Mouse (Mus musculus): Measurements from ENCODE around the gene Slc25a13. TPM values are rescaled to one million over a fixed set of nuclear protein-coding genes. Genes with fewer than 3 reads are reported as not detected.

Gene Slc25a13
- polyA plus RNA-seq, 1 experiment = 0.75 TPM

DNA sequence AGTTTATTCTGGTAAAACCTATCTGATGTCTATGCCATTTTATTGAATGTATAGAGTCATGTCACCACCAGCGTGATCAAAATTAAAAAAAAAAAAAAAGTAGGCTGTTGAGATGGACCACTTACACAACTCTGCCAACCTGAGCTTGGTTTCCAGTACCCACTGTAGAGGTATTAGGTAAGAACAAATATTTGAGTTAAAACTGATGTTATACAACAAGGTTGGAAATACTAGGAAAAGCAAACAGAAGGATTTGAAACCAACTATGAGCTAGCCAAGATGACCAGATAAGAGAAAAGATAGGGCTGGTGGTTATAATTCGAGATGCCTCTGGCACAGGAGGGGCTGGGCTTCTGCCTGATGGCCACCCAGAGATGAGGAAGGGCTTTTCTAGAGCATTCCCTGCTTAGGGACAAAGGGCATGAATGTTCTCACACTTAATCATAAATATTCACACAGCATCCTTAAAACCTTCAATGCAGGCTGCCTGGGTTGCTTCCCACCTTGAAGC is 19.9 kb upstream of the Slc25a13 start:
- TF ChIP-seq POLR2A (IDR thresholded peaks at IDR 0.05; ENCODE audit: low read depth, low read length) (no peak), CTCF (IDR thresholded peaks at IDR 0.05; ENCODE audit: extremely low read depth, insufficient read depth, insufficient read length, insufficient replicate concordance) (no peak)
- Histone ChIP-seq H3K36me3 (ENCODE audit: control insufficient read depth, insufficient read depth, low read length) (no peaks in the 10 kb centered on the region), H3K27me3 (ENCODE audit: control insufficient read depth, insufficient read depth, low read length) (no peaks in the 10 kb centered on the region), H3K4me3 (ENCODE audit: extremely low read depth, insufficient read depth, insufficient read length) (no peak overlapping the region), H3K27ac (ENCODE audit: insufficient read depth, low read length) (no peak overlapping the region), H3K4me1 (ENCODE audit: control insufficient read depth, insufficient read depth, insufficient read length) (no peaks in the 10 kb centered on the region)
- DNase-seq (ENCODE audit: low read depth in 1 of 2, low spot score in 2 of 2) = no peak
- WGBS = 78% methylated on average over 2 of the region's 2 CpGs

- no peak for TF ChIP-seq CTCF (IDR thresholded peaks at IDR 0.05; ENCODE audit: extremely low read depth, insufficient read depth, insufficient read length, insufficient replicate concordance)
- no peak for TF ChIP-seq POLR2A (IDR thresholded peaks at IDR 0.05; ENCODE audit: low read depth, low read length)
- no peak overlapping the region for H3K27ac ChIP-seq (ENCODE audit: insufficient read depth, low read length)
- H3K27me3 ChIP-seq (ENCODE audit: control insufficient read depth, insufficient read depth, low read length) = no peaks in the 10 kb centered on the region
- H3K4me1 ChIP-seq (ENCODE audit: control insufficient read depth, insufficient read depth, insufficient read length) = no peaks in the 10 kb centered on the region
- H3K4me3 ChIP-seq (ENCODE audit: extremely low read depth, insufficient read depth, insufficient read length) = no peak overlapping the region
- no peaks in the 10 kb centered on the region for H3K36me3 ChIP-seq (ENCODE audit: control insufficient read depth, insufficient read depth, low read length)
- WGBS = 75% methylated on average over 2 of the region's 2 CpGs
- no peak for DNase-seq (ENCODE audit: low read depth in 1 of 2, low spot score in 2 of 2)
Measured at GRCm38 (mm10) chr6:6230262-6230661, 13.3 kb upstream of the Slc25a13 start.

- Histone ChIP-seq H3K27ac (ENCODE audit: insufficient read depth, low read length) (no peak overlapping the region), H3K36me3 (ENCODE audit: control insufficient read depth, insufficient read depth, low read length) (no peaks in the 10 kb centered on the region), H3K4me1 (ENCODE audit: control insufficient read depth, insufficient read depth, insufficient read length) (no peaks in the 10 kb centered on the region), H3K4me3 (ENCODE audit: extremely low read depth, insufficient read depth, insufficient read length) (no peak overlapping the region), H3K27me3 (ENCODE audit: control insufficient read depth, insufficient read depth, low read length) (no peaks in the 10 kb centered on the region)
- DNase-seq (ENCODE audit: low read depth in 1 of 2, low spot score in 2 of 2) = no peak
- TF ChIP-seq POLR2A (IDR thresholded peaks at IDR 0.05; ENCODE audit: low read depth, low read length) (no peak), CTCF (IDR thresholded peaks at IDR 0.05; ENCODE audit: extremely low read depth, insufficient read depth, insufficient read length, insufficient replicate concordance) (no peak)
- 84% methylated on average over 7 of the region's 7 CpGs for WGBS
Measured at GRCm38 (mm10) chr6:6222721-6223120, 5.7 kb upstream of the Slc25a13 start.

GRCm38 (mm10) chr6:6220574-6220973 is 3.6 kb upstream of the Slc25a13 start:
- H3K4me1 ChIP-seq (ENCODE audit: control insufficient read depth, insufficient read depth, insufficient read length) = peaks cover 5% of the 10 kb centered on the region
- H3K4me3 ChIP-seq (ENCODE audit: extremely low read depth, insufficient read depth, insufficient read length) = no peak overlapping the region
- no peaks in the 10 kb centered on the region for H3K36me3 ChIP-seq (ENCODE audit: control insufficient read depth, insufficient read depth, low read length)
- 0 out of 2 replicates have a peak, but pooled peaks cover 3% of the 10 kb centered on the region for H3K27me3 ChIP-seq (ENCODE audit: control insufficient read depth, insufficient read depth, low read length)
- no peak for DNase-seq (ENCODE audit: low read depth in 1 of 2, low spot score in 2 of 2)
- WGBS = 90% methylated on average over 3 of the region's 3 CpGs
- no peak overlapping the region for H3K27ac ChIP-seq (ENCODE audit: insufficient read depth, low read length)
- TF ChIP-seq POLR2A (IDR thresholded peaks at IDR 0.05; ENCODE audit: low read depth, low read length) (no peak), CTCF (IDR thresholded peaks at IDR 0.05; ENCODE audit: extremely low read depth, insufficient read depth, insufficient read length, insufficient replicate concordance) (no peak)

- 0 out of 2 replicates have a peak, but pooled peaks cover 3% of the 10 kb centered on the region for H3K27me3 ChIP-seq (ENCODE audit: control insufficient read depth, insufficient read depth, low read length)
- peaks cover 5% of the 10 kb centered on the region for H3K4me1 ChIP-seq (ENCODE audit: control insufficient read depth, insufficient read depth, insufficient read length)
- no peak overlapping the region for H3K27ac ChIP-seq (ENCODE audit: insufficient read depth, low read length)
- TF ChIP-seq POLR2A (IDR thresholded peaks at IDR 0.05; ENCODE audit: low read depth, low read length) (no peak), CTCF (IDR thresholded peaks at IDR 0.05; ENCODE audit: extremely low read depth, insufficient read depth, insufficient read length, insufficient replicate concordance) (no peak)
- DNase-seq (ENCODE audit: low read depth in 1 of 2, low spot score in 2 of 2) = no peak
- no peak overlapping the region for H3K4me3 ChIP-seq (ENCODE audit: extremely low read depth, insufficient read depth, insufficient read length)
- WGBS = 74% methylated on average over 12 of the region's 12 CpGs
- H3K36me3 ChIP-seq (ENCODE audit: control insufficient read depth, insufficient read depth, low read length) = no peaks in the 10 kb centered on the region
Measured at GRCm38 (mm10) chr6:6219661-6220370, 2.8 kb upstream of the Slc25a13 start.

DNA sequence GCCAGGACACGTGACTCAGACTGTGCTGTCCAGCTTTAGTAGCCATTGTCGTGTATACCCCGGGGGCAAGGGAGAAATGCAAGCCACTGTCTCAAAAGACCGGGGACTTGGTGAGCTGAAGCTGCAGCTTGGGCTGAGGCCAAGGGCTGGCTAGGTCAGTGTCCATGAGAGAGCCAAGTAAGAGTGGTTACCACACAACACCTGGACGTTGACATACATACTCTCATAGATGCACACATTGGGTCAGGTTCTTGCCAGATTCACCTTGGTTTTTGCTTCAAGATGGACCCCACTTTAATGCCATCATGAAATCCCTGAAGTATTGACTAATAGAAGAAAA is 283 bp upstream of the Slc25a13 start:
- TF ChIP-seq POLR2A (IDR thresholded peaks at IDR 0.05; ENCODE audit: low read depth, low read length) = no peak
- TF ChIP-seq CTCF (IDR thresholded peaks at IDR 0.05; ENCODE audit: extremely low read depth, insufficient read depth, insufficient read length, insufficient replicate concordance) = no peak
- H3K36me3 ChIP-seq (ENCODE audit: control insufficient read depth, insufficient read depth, low read length) = no peaks in the 10 kb centered on the region
- 0 out of 2 replicates have a peak, but pooled peaks cover 3% of the 10 kb centered on the region for H3K27me3 ChIP-seq (ENCODE audit: control insufficient read depth, insufficient read depth, low read length)
- 26% methylated on average over 5 of the region's 5 CpGs for WGBS
- H3K27ac ChIP-seq (ENCODE audit: insufficient read depth, low read length) = no peak overlapping the region
- DNase-seq (ENCODE audit: low read depth in 1 of 2, low spot score in 2 of 2) = no peak
- peaks cover 5% of the 10 kb centered on the region for H3K4me1 ChIP-seq (ENCODE audit: control insufficient read depth, insufficient read depth, insufficient read length)
- H3K4me3 ChIP-seq (ENCODE audit: extremely low read depth, insufficient read depth, insufficient read length) = peak overlapping the region; percentile 74; the same call in 1 of the 2 replicates

DNA sequence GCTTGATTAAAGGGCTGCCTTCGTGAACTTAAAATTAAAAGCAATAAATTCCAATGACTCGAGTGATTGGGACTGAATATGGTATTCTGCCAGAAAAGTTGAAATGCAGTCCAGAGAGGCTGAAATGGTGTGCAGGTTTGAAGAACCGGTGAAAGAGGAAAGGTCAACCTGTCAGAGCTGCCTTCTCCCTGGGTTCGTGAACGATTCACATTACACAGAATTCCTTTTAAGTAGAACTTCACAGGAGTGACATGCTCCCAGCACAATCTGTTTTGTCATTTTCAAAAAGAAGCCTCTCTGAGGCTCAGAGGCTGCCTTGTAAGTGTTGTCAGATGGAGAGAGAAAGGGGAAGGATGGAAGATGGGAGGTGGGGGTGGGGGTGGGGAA is 860 bp downstream of the Slc25a13 start:
- Histone ChIP-seq H3K4me1 (ENCODE audit: control insufficient read depth, insufficient read depth, insufficient read length) (peaks cover 5% of the 10 kb centered on the region), H3K36me3 (ENCODE audit: control insufficient read depth, insufficient read depth, low read length) (no peaks in the 10 kb centered on the region), H3K4me3 (ENCODE audit: extremely low read depth, insufficient read depth, insufficient read length) (peak overlapping the region; percentile 74; the same call in 1 of the 2 replicates), H3K27me3 (ENCODE audit: control insufficient read depth, insufficient read depth, low read length) (0 out of 2 replicates have a peak, but pooled peaks cover 3% of the 10 kb centered on the region), H3K27ac (ENCODE audit: insufficient read depth, low read length) (no peak overlapping the region)
- DNase-seq (ENCODE audit: low read depth in 1 of 2, low spot score in 2 of 2) = no peak
- WGBS = 53% methylated on average over 5 of the region's 5 CpGs
- no peak for TF ChIP-seq POLR2A (IDR thresholded peaks at IDR 0.05; ENCODE audit: low read depth, low read length)
- TF ChIP-seq CTCF (IDR thresholded peaks at IDR 0.05; ENCODE audit: extremely low read depth, insufficient read depth, insufficient read length, insufficient replicate concordance) = no peak
